Mouse (Mus musculus): ENCODE data around the gene Gdf10.

The Gdf10 gene

DNA sequence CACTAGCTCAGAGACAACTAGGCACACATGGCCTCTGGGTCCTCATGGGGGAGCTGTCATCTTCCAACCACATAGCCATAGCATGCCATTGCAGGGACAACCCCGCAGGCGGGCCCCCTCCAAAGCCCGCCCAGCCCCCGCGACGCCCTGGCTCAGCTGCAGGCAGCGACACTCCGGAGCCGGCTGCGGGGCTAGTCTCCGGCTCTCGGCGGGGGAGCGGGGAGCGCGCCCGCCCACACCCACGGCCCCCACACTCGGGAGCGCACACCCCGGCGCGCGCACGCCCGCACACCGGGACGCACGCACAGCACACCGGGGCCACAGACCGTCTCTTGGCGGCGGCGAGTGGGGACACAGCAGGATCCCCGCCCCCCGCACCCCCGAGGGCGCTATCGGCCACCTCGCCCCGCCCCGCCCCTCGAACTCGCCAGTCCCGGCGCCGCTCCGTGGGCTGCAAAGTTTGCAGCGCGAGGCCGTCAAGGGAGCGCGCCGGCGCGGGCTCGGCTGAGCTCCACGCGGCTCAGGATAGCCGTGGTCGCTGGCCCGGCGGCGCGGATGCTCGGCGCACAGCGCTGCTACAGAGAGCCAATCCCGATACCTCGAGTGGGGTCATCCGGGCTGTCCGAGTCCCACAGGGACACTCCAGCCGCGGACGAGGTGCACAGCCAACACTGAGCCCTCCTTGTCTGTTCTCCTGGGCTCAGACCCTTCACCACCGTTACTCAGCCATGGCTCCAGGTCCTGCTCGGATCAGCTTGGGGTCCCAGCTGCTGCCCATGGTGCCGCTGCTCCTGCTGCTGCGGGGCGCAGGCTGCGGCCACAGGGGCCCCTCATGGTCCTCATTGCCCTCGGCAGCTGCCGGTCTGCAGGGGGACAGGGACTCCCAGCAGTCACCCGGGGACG, at the start of gene Gdf10:
TSS of gene Gdf10 (plus strand) at position 420 of the 903 bp plus-strand sequence.
- peak; percentile 41 for DNase-seq

- DNase-seq = no peak
Observed at GRCm38 (mm10) chr14:33878826-33879225, 44.6 kb upstream of the Gdf10 start.

GRCm38 (mm10) chr14:33880236-33880635, 43.2 kb upstream of the Gdf10 start:
- no peak for DNase-seq

DNA sequence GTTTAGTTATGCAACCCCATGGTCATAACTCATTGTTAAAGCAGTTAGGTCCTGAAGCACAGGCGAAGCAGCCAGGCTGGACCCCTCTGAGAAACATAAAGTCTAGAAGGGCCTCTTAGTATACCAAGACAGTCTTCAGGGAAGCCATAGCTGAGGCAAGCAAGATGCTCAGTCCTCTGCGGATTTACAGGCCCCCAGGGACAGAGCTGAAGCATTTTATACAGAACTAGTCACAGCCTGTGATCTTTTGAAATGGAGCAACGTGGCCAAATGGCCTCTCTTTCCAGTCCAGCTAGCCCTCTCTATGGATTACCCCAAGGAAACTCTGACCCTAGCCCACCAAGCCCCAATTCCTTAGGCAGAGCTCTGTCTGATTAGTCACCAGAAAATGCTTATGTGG, 41.9 kb upstream of the Gdf10 start:
- DNase-seq = no peak

- peak; percentile 15 for DNase-seq
Observed at GRCm38 (mm10) chr14:33883046-33883445, 40.3 kb upstream of the Gdf10 start.

- DNase-seq = peak; percentile 8
Observed at GRCm38 (mm10) chr14:33885466-33885865, 37.9 kb upstream of the Gdf10 start.

DNA sequence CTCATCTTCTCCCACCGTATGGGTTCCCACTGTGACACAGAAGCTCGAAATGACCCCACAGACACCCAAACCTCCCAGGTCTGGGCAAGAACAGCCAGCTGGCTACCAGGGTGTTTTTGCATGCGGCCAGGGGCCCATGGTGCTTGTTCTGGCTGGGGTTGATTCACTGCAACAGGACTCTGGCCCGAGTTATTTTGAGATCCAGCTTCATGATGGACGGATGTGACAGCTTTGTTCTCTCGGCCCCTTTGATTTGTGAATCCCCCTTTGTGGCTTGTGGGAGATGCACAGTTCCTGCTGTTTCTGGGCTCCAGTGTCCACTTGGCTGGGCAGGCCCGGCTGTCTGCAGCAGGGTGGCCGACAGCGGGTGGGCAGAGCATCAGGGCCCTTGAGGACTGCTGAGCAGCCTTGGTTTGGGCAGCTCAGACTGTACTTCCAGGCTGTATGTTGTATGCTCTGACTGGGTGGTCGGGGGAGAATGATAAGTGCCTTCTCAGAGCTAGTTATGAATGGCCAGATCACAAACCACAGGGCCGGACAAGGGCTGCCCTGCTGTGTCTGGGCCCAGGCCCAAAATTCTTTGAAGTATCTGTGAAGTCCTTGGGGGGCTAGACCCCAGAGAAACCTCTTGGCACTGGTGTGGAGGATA, 34.9 kb upstream of the Gdf10 start:
- no peak for DNase-seq

- no peak for DNase-seq
Observed at GRCm38 (mm10) chr14:33889971-33890370, 33.4 kb upstream of the Gdf10 start.

DNA sequence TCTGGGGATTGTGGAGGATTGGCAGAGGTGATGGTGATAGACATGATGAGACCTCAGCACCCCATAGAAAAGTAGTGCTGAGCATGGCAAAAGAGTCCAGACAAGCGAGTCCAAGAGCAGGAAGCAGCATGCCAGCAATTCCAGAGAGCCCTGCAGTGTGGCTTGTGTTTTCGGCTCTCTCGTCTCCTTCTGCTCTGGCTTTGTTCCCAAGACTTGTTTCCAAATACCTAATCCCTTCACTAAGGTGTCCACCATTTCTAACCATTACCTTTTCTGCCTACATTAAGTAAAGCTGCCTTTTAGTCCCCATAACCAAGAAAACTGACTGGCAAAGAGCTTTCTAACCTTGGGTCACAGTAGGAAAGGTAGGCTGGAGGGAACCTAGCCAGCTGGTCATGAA, 31.9 kb upstream of the Gdf10 start:
- DNase-seq = no peak

DNA sequence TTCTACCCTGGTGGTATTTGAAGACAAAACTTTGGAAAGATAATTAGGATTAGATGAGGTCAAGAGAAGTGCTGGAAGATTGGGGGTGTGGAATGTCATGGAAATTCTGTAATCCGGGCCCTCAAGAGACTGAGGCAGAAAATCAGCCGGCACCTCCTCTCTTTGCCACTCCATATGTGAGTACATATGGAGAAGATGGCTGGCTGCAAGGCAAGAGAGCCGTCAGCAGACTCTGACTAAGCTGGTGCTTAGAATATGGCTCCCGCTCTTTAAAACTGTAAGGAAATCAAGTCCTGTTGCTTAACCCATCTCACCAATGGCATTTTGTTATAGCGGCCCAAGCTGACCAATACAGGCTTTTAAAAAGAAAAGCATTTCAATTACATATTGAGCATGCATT, 27.6 kb upstream of the Gdf10 start:
- DNase-seq = peak; percentile 30

GRCm38 (mm10) chr14:33896628-33897300, 26.6 kb upstream of the Gdf10 start:
- peak; percentile 11 for DNase-seq

GRCm38 (mm10) chr14:33902783-33903182, 20.6 kb upstream of the Gdf10 start:
- DNase-seq = no peak

DNA sequence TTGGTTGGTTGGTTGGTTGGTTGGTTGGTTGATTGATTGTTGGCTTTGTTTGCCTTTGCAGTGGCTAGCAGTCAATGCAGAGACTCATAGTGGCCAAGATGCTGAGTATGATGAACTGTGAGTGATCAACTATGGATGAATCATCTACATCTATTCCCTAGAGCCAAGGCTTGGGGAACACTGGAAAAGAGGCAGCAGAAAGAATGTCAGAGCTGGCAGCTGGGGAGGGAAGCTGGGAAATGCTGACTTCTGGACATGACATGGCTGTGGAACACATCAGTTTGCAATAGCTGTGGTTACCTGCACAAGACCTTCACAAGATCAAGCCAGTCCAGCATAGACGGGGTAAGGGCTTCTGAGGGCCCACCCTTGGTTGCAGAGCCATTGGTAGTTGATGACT, 20.2 kb upstream of the Gdf10 start:
- DNase-seq = no peak

DNA sequence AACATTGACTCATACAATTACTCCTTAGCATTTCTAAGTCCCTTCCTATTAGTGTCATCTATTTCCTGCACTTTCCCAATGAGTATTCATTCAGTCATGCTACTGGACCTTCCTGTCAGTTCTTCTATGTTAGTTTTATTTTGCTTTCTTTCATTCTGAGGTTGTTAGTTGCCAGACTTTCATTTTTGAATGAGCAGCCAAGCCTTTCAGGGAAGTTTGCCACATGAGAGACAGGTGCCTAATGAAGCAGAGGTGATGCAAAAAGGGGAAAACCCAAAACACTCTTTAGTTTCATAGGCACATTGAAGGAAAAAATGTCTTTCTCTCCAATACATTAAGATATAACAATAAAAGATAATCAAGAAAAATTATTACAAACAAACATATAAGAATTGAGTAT, 18.5 kb upstream of the Gdf10 start:
- no peak for DNase-seq

DNA sequence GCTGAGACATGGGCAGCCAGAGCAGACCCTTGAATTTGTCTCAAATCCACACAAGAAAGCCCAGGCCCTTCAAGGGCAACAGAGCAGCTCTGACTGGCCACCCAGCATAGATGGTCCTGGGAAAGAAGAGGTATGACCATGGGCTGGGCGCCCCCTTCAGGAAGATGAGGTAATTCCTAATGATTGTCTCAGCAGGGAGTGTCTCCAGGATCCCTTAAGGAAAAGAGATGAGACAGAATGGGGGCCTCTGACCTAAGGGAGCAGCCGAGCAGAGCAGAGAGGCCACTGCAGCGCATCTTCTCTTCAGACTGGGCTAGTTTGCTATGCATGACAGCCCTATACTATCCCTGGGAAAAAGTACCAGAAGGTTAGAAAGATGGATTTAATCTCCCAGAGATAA, 9.7 kb upstream of the Gdf10 start:
- DNase-seq = peak; percentile 43

- no peak for DNase-seq
Observed at GRCm38 (mm10) chr14:33914206-33914605, 9.2 kb upstream of the Gdf10 start.

GRCm38 (mm10) chr14:33920727-33921559, 2.4 kb upstream of the Gdf10 start:
- DNase-seq = peak; percentile 29

- DNase-seq = no peak
Observed at GRCm38 (mm10) chr14:33922771-33923167, 618 bp upstream of the Gdf10 start.

GRCm38 (mm10) chr14:33931853-33932252, 8.5 kb downstream of the Gdf10 start:
- no peak for DNase-seq

GRCm38 (mm10) chr14:33932935-33933703, 9.7 kb downstream of the Gdf10 start:
- peak; percentile 36 for DNase-seq

- DNase-seq = peak; percentile 53
Observed at GRCm38 (mm10) chr14:33933778-33934317, 10.5 kb downstream of the Gdf10 start.

- peak; percentile 72 for DNase-seq
Observed at GRCm38 (mm10) chr14:33939117-33939516, 15.7 kb downstream of the Gdf10 start.

Measured in right cerebral cortex, adult 18-20 months (tissue).